Mouse (Mus musculus): ENCODE measurements at regions not wholly inside any gene's neighbourhood (a gene's known extent, or its start where the extent isn't known, plus 50 kb on each side); places are given as distances from the start of the nearest gene placed in this dataset.
A peak's percentile ranks its signal among the peaks of the same experiment; 100 is the strongest.

DNA sequence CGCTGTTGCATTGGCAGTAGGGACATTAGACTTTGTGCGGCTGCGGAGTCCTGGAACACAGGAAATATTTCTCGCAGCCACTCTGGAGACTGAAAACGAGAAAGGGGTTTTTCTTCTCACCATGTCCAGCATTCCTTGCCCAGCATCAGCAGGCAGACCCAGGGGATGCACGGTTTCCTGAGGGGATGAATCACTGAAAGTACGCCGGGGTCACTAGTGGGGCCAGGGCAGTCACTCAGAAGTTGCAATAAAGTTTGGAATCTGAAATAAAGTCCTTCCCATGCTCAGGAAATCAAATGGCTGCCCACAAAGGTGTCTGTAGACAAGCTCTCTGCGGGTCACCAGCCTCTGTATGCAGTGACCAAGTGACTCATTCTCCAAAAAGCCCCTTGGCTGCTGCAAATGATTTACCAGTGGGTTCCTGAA is 248.2 kb upstream of the Msx2 start:
- Histone ChIP-seq H3K36me3 (ENCODE audit: control insufficient read depth, insufficient read depth, low read length) (no peaks in the 10 kb centered on the region), H3K4me3 (ENCODE audit: low read length) (no peak overlapping the region), H3K4me1 (ENCODE audit: control insufficient read depth, insufficient read depth, low read depth, low read length) (peaks cover 2% of the 10 kb centered on the region), H3K4me2 (ENCODE audit: low read length) (no peak overlapping the region), H3K27ac (ENCODE audit: low read depth, low read length) (no peak overlapping the region), H3K27me3 (replicated peaks; ENCODE audit: control insufficient read depth, insufficient read depth, low read length) (no peaks in the 10 kb centered on the region), H3K9ac (ENCODE audit: low read depth, low read length) (no peak overlapping the region), H3K9me3 (ENCODE audit: control insufficient read depth, low read length) (no peaks in the 10 kb centered on the region)
- 62% methylated on average over 9 of the region's 9 CpGs for WGBS
- no peak for ATAC-seq

- 83% methylated on average over 4 of the region's 4 CpGs for WGBS
- no peaks in the 10 kb centered on the region for H3K4me1 ChIP-seq (ENCODE audit: control insufficient read depth, insufficient read depth, low read depth, low read length)
- no peak for ATAC-seq
- no peak overlapping the region for H3K27ac ChIP-seq (ENCODE audit: low read depth, low read length)
- no peak overlapping the region for H3K4me2 ChIP-seq (ENCODE audit: low read length)
- no peaks in the 10 kb centered on the region for H3K9me3 ChIP-seq (ENCODE audit: control insufficient read depth, low read length)
- H3K36me3 ChIP-seq (ENCODE audit: control insufficient read depth, insufficient read depth, low read length), result no peaks in the 10 kb centered on the region
- no peak overlapping the region for H3K4me3 ChIP-seq (ENCODE audit: low read length)
- H3K9ac ChIP-seq (ENCODE audit: low read depth, low read length), result no peak overlapping the region
- no peaks in the 10 kb centered on the region for H3K27me3 ChIP-seq (replicated peaks; ENCODE audit: control insufficient read depth, insufficient read depth, low read length)
These were observed 244.7 kb upstream of the Msx2 start for GRCm38 (mm10) chr13:53717582-53717981.

- Histone ChIP-seq H3K36me3 (ENCODE audit: control insufficient read depth, insufficient read depth, low read length) (no peaks in the 10 kb centered on the region), H3K4me3 (ENCODE audit: low read length) (no peak overlapping the region), H3K9me3 (ENCODE audit: control insufficient read depth, low read length) (no peaks in the 10 kb centered on the region), H3K27me3 (replicated peaks; ENCODE audit: control insufficient read depth, insufficient read depth, low read length) (no peaks in the 10 kb centered on the region), H3K27ac (ENCODE audit: low read depth, low read length) (no peak overlapping the region), H3K9ac (ENCODE audit: low read depth, low read length) (no peak overlapping the region), H3K4me1 (ENCODE audit: control insufficient read depth, insufficient read depth, low read depth, low read length) (no peaks in the 10 kb centered on the region), H3K4me2 (ENCODE audit: low read length) (no peak overlapping the region)
- ATAC-seq, result no peak
- WGBS, result 80% methylated on average over 2 of the region's 2 CpGs
These were observed 244.2 kb upstream of the Msx2 start for GRCm38 (mm10) chr13:53717086-53717485.

- 69% methylated on average over 10 of the region's 10 CpGs for WGBS
- Histone ChIP-seq H3K9ac (ENCODE audit: low read depth, low read length) (no peak overlapping the region), H3K27me3 (replicated peaks; ENCODE audit: control insufficient read depth, insufficient read depth, low read length) (no peaks in the 10 kb centered on the region), H3K4me1 (ENCODE audit: control insufficient read depth, insufficient read depth, low read depth, low read length) (no peaks in the 10 kb centered on the region), H3K4me3 (ENCODE audit: low read length) (no peak overlapping the region), H3K4me2 (ENCODE audit: low read length) (no peak overlapping the region), H3K27ac (ENCODE audit: low read depth, low read length) (no peak overlapping the region), H3K36me3 (ENCODE audit: control insufficient read depth, insufficient read depth, low read length) (no peaks in the 10 kb centered on the region), H3K9me3 (ENCODE audit: control insufficient read depth, low read length) (no peaks in the 10 kb centered on the region)
- no peak for ATAC-seq
These were observed 236.2 kb upstream of the Msx2 start for GRCm38 (mm10) chr13:53709062-53709461.

DNA sequence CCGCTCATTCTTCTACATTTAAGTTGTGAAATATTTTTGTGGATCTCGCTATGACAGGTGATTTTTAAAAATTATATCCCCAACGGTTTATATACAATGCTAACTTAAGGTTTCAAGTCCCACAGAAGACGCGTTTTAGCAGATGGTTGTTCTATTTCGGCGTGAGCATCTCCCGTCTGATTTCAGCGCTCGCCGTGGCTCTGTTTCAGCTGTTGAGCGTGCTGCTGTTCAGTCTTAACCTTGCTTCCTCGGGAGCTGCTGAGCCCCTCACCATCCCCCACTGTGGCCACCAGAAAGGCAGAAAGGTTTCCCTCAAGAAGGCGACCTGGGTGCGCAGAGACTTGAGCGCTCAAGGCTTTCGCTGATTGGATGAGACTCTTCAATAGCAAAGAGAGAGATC is 234.7 kb upstream of the Msx2 start:
- WGBS, result 83% methylated on average over 17 of the region's 17 CpGs
- Histone ChIP-seq H3K27ac (ENCODE audit: low read depth, low read length) (no peak overlapping the region), H3K4me1 (ENCODE audit: control insufficient read depth, insufficient read depth, low read depth, low read length) (no peaks in the 10 kb centered on the region), H3K36me3 (ENCODE audit: control insufficient read depth, insufficient read depth, low read length) (no peaks in the 10 kb centered on the region), H3K9me3 (ENCODE audit: control insufficient read depth, low read length) (no peaks in the 10 kb centered on the region), H3K27me3 (replicated peaks; ENCODE audit: control insufficient read depth, insufficient read depth, low read length) (no peaks in the 10 kb centered on the region), H3K9ac (ENCODE audit: low read depth, low read length) (no peak overlapping the region), H3K4me3 (ENCODE audit: low read length) (no peak overlapping the region), H3K4me2 (ENCODE audit: low read length) (no peak overlapping the region)
- ATAC-seq, result no peak

DNA sequence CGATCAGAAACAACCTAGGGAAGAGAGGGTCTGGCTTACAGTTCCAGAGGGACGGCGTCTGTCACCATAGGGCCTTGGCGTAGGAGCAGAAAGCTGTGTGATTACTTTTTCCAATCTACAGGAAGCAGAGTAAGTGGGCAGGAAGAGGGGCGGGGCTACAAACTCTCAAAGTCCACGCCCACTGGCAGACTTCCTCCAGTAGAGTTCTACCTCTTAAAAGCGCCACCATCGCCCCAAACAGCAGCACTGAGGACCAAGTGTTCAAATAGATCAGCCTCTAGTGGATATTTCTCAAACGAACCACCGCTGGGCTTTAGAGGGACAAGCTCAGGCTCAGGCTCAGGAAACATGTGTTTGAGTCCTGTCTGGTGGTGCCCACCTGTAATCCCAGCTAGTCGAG is 231.2 kb upstream of the Msx2 start:
- no peak for ATAC-seq
- WGBS, result 91% methylated on average over 11 of the region's 11 CpGs
- no peaks in the 10 kb centered on the region for H3K36me3 ChIP-seq (ENCODE audit: control insufficient read depth, insufficient read depth, low read length)
- H3K27ac ChIP-seq (ENCODE audit: low read depth, low read length), result no peak overlapping the region
- H3K4me1 ChIP-seq (ENCODE audit: control insufficient read depth, insufficient read depth, low read depth, low read length), result no peaks in the 10 kb centered on the region
- H3K4me2 ChIP-seq (ENCODE audit: low read length), result no peak overlapping the region
- no peaks in the 10 kb centered on the region for H3K9me3 ChIP-seq (ENCODE audit: control insufficient read depth, low read length)
- no peak overlapping the region for H3K4me3 ChIP-seq (ENCODE audit: low read length)
- no peak overlapping the region for H3K9ac ChIP-seq (ENCODE audit: low read depth, low read length)
- H3K27me3 ChIP-seq (replicated peaks; ENCODE audit: control insufficient read depth, insufficient read depth, low read length), result no peaks in the 10 kb centered on the region

- Histone ChIP-seq H3K4me1 (ENCODE audit: control insufficient read depth, insufficient read depth, low read depth, low read length) (no peaks in the 10 kb centered on the region; the same call in 1 of the 2 replicates), H3K27me3 (replicated peaks; ENCODE audit: control insufficient read depth, insufficient read depth, low read length) (no peaks in the 10 kb centered on the region), H3K4me2 (ENCODE audit: low read length) (no peak overlapping the region), H3K4me3 (ENCODE audit: low read length) (no peak overlapping the region), H3K36me3 (ENCODE audit: control insufficient read depth, insufficient read depth, low read length) (no peaks in the 10 kb centered on the region), H3K9me3 (ENCODE audit: control insufficient read depth, low read length) (no peaks in the 10 kb centered on the region), H3K27ac (ENCODE audit: low read depth, low read length) (no peak overlapping the region), H3K9ac (ENCODE audit: low read depth, low read length) (no peak overlapping the region)
- ATAC-seq, result no peak
- 29% methylated on average over 3 of the region's 3 CpGs for WGBS
These were observed 227.4 kb upstream of the Msx2 start for GRCm38 (mm10) chr13:53700236-53700635.

DNA sequence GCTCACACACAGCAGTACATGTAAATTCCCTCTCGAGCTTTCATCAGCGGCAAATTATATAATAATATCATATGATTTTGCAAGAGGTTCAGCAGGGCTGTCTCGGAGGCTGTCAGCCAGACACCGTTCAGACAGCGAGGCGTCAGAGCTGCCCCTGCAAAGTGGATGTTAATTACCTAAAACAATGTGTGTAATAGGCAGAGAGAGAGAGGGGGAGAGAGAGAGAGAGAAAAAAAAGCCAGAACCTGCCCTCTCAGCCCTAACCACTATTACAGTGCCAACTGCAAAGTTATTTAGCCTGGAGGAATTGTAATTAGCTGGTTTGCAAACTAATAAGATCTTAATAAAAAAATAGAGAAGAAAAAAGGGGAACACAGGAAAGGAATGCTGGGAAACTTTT is 225.1 kb upstream of the Msx2 start:
- no peaks in the 10 kb centered on the region for H3K36me3 ChIP-seq (ENCODE audit: control insufficient read depth, insufficient read depth, low read length)
- H3K4me3 ChIP-seq (ENCODE audit: low read length), result no peak overlapping the region
- ATAC-seq, result peak; percentile 52; the same call in 1 of the 2 replicates
- WGBS, result 32% methylated on average over 6 of the region's 6 CpGs
- H3K4me2 ChIP-seq (ENCODE audit: low read length), result no peak overlapping the region
- no peak overlapping the region for H3K9ac ChIP-seq (ENCODE audit: low read depth, low read length)
- H3K9me3 ChIP-seq (ENCODE audit: control insufficient read depth, low read length), result no peaks in the 10 kb centered on the region
- no peaks in the 10 kb centered on the region; the same call in 1 of the 2 replicates for H3K4me1 ChIP-seq (ENCODE audit: control insufficient read depth, insufficient read depth, low read depth, low read length)
- no peak overlapping the region for H3K27ac ChIP-seq (ENCODE audit: low read depth, low read length)
- no peaks in the 10 kb centered on the region for H3K27me3 ChIP-seq (replicated peaks; ENCODE audit: control insufficient read depth, insufficient read depth, low read length)

DNA sequence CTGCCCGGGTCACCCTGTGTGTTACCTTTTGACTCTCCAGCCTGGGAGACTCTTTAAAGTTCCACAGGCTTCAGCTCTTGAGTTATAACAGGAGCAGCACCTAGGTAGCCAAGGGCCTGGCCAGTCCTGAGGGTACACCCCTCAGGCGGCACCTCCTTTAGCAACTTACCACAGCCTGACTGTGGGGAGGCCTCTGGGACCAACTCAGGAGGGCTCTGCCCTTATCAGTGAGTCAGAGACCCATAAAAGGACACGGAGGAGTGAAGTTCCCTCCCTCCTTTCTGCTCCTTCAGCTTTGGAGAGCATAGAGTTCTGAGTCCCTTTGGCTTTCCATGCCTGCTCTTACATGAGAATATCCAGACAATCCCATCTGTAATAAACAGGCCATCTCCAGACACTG is 222.5 kb upstream of the Msx2 start:
- Histone ChIP-seq H3K4me1 (ENCODE audit: control insufficient read depth, insufficient read depth, low read depth, low read length) (no peaks in the 10 kb centered on the region; the same call in 1 of the 2 replicates), H3K4me3 (ENCODE audit: low read length) (no peak overlapping the region), H3K27me3 (replicated peaks; ENCODE audit: control insufficient read depth, insufficient read depth, low read length) (no peaks in the 10 kb centered on the region), H3K27ac (ENCODE audit: low read depth, low read length) (no peak overlapping the region), H3K36me3 (ENCODE audit: control insufficient read depth, insufficient read depth, low read length) (no peaks in the 10 kb centered on the region), H3K9ac (ENCODE audit: low read depth, low read length) (no peak overlapping the region), H3K9me3 (ENCODE audit: control insufficient read depth, low read length) (no peaks in the 10 kb centered on the region), H3K4me2 (ENCODE audit: low read length) (no peak overlapping the region)
- no peak for ATAC-seq
- 77% methylated on average over 3 of the region's 3 CpGs for WGBS

- no peaks in the 10 kb centered on the region; the same call in 1 of the 2 replicates for H3K27me3 ChIP-seq (replicated peaks; ENCODE audit: control insufficient read depth, insufficient read depth, low read length)
- no peaks in the 10 kb centered on the region for H3K36me3 ChIP-seq (ENCODE audit: control insufficient read depth, insufficient read depth, low read length)
- peak overlapping the region; percentile 22 for H3K4me2 ChIP-seq (ENCODE audit: low read length)
- WGBS, result 53% methylated on average over 8 of the region's 8 CpGs
- no peaks in the 10 kb centered on the region for H3K9me3 ChIP-seq (ENCODE audit: control insufficient read depth, low read length)
- H3K4me1 ChIP-seq (ENCODE audit: control insufficient read depth, insufficient read depth, low read depth, low read length), result no peaks in the 10 kb centered on the region
- no peak overlapping the region for H3K4me3 ChIP-seq (ENCODE audit: low read length)
- H3K27ac ChIP-seq (ENCODE audit: low read depth, low read length), result no peak overlapping the region
- H3K9ac ChIP-seq (ENCODE audit: low read depth, low read length), result no peak overlapping the region
- no peak for ATAC-seq
These were observed 216.1 kb upstream of the Msx2 start for GRCm38 (mm10) chr13:53688934-53689333.

Measured in hindbrain, embryonic 16.5 days (tissue).